Mouse (Mus musculus): ENCODE results near the gene Sept6.

GRCm38 (mm10) chrX:36983654-36984311, 7.8 kb downstream of the Sept6 start:
- TF ChIP-seq CTCF (IDR thresholded peaks at IDR 0.05) (no peak), EP300 (IDR thresholded peaks at IDR 0.05) (no peak)
